Mouse (Mus musculus): ENCODE measurements around the gene Itpkb.

DNA sequence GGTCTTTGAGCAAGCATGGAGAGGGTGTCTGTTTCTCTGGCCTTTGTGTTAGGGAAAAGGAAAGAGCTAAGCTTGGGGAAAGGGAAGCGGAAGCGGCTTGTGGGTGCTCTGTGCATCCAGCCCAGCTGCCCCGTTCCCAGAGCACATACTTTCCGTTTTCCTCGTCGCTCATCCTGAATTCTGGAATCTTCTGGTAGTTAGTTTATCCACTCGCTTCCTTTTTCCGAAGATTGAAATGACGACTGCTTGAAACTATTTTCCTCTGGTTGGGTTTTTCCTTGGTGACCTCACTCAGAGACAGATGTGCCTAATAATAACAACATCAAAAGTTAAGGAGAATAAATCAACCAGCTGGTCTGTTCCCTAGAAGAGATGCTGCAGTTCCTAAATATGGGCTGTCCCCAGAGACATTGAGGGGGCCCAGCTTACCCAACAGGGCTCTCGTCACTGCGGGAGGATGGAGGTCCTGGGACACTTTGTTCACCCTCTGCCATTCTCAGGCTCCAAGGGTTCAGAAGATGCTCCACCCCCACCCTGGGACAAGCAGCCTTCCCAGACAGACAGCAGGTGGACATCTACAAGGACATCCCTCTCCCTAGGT, 72.3 kb downstream of the Itpkb start:
- TF ChIP-seq CTCF (IDR thresholded peaks at IDR 0.05; ENCODE audit: low read depth), result no peak
- no peak for TF ChIP-seq EP300 (optimal IDR thresholded peaks at IDR 0.05)
